Mouse (Mus musculus): Measurements from ENCODE around the gene Lcn10. TPM values are rescaled to one million over a fixed set of nuclear protein-coding genes. Genes with fewer than 3 reads are reported as not detected.

Gene Lcn10
- total RNA-seq (2018; cell fraction: chromatin; rRNA removed), result not detected
- not detected for total RNA-seq (2018; cell fraction: cytosol; rRNA removed)
- total RNA-seq (2018; cell fraction: nucleus; rRNA removed), result not detected
- polyA plus RNA-seq (2018), result not detected in 3 replicates

GRCm38 (mm10) chr2:25682426-25682825, at the start of gene Lcn10:
Gene Lcn10, plus strand, starts transcription at chr2:25682726.
- no peak within 1 kb of the TSS for H3K4me3 ChIP-seq (ENCODE audit: inconsistent target)
- no peaks in the 10 kb centered on the region for H3K79me2 ChIP-seq (ENCODE audit: inconsistent target)
- whole genome bisulfite sequencing (ENCODE audit: missing documents), result 85% methylated on average over 2 of the region's 2 CpGs
- H3K36me3 ChIP-seq (ENCODE audit: inconsistent target), result no peaks in the 10 kb centered on the region
- H3K27ac ChIP-seq, result no peak within 1 kb of the TSS

DNA sequence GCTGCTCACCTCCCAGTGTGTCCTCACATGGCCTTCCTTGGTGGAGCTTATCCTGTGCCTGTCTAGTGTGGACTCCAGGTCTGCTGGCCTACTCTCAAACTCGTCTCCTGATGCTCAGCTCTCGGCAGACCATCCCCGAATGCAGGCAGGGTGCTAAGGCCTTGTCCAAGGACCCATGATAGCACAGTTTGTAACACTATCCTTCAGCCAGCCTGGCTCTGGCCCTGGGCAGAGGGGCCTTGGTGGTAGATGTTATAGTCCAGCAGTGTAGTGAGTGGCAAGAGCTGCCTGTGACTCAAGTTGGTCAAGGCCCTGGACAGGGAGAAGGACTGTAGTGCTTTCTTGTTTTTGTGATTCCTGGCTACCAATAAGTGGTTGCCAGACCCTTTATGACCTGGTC, 48.9 kb upstream of the Lcn10 start:
- 97% methylated on average over 3 of the region's 3 CpGs for WGBS (ENCODE audit: missing documents)
- no peak overlapping the region for H3K27ac ChIP-seq
- H3K36me3 ChIP-seq (ENCODE audit: inconsistent target), result no peaks in the 10 kb centered on the region

GRCm38 (mm10) chr2:25634046-25634445, 48.5 kb upstream of the Lcn10 start:
- Histone ChIP-seq H3K27ac (no peak overlapping the region), H3K79me2 (ENCODE audit: inconsistent target) (no peaks in the 10 kb centered on the region), H3K36me3 (ENCODE audit: inconsistent target) (no peaks in the 10 kb centered on the region), H3K4me3 (ENCODE audit: inconsistent target) (no peak overlapping the region)
- WGBS (ENCODE audit: missing documents), result 100% methylated on average over 1 of the region's 1 CpGs

More for the DNA sequence above, 48.9 kb upstream of the Lcn10 start:
- Histone ChIP-seq H3K4me3 (ENCODE audit: inconsistent target) (no peak overlapping the region), H3K79me2 (ENCODE audit: inconsistent target) (no peaks in the 10 kb centered on the region)

- WGBS (ENCODE audit: missing documents), result 34% methylated on average over 6 of the region's 6 CpGs
- H3K79me2 ChIP-seq (ENCODE audit: inconsistent target), result no peaks in the 10 kb centered on the region
- no peak overlapping the region for H3K27ac ChIP-seq
- H3K4me3 ChIP-seq (ENCODE audit: inconsistent target), result no peak overlapping the region
- H3K36me3 ChIP-seq (ENCODE audit: inconsistent target), result no peaks in the 10 kb centered on the region
Observed at GRCm38 (mm10) chr2:25639890-25640289, 42.6 kb upstream of the Lcn10 start.

DNA sequence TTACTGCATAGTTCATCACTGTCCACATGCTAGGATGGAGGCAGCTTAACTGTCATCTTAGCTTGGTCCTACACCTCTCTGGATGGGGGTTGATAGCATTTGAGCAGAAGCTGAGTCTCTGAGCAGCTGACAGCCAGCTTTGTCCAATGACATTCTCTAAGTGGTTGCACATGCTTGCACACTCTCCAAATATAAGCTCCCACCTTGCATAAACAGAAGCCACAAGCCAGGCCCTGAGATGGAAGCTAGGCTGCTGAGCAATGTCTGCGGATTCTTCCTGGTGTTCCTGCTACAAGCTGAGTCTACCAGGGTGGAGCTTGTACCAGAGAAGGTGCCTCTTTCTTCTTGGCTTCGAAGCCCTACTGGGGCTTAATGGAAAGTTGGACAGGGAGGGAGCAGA, 29.6 kb upstream of the Lcn10 start, which contains the start of gene Lcn8:
Gene Lcn8 (plus strand): TSS at position 219 of the 400 bp plus-strand sequence.
- WGBS (ENCODE audit: missing documents), result 91% methylated on average over 2 of the region's 2 CpGs
- Histone ChIP-seq H3K79me2 (ENCODE audit: inconsistent target) (no peaks in the 10 kb centered on the region), H3K27ac (no peak within 1 kb of the TSS), H3K4me3 (ENCODE audit: inconsistent target) (no peak within 1 kb of the TSS), H3K36me3 (ENCODE audit: inconsistent target) (no peaks in the 10 kb centered on the region)

DNA sequence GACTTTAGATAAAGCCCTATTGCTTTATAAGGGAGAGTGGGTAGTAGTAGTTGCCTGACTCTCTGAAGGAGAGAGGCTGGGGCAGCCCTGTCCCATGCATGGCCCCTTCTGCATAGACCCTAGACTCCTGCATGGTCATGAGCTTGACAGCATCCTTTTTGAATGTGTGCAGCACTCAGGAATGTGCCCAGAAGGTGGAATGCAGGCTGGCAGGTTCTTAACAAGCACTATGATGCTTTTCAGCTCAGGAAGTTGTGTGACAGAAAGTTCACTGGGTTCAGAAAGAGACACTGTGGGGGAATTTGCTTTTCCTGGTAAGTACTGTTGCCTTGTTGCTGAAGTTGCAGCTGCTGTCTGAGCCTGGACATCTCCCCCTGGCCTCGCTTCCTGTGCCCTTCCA, 28.0 kb upstream of the Lcn10 start:
- no peak overlapping the region for H3K27ac ChIP-seq
- 67% methylated on average over 1 of the region's 1 CpGs for WGBS (ENCODE audit: missing documents)

GRCm38 (mm10) chr2:25656691-25657090, 25.8 kb upstream of the Lcn10 start:
- H3K36me3 ChIP-seq (ENCODE audit: inconsistent target), result no peaks in the 10 kb centered on the region
- H3K27ac ChIP-seq, result no peak overlapping the region
- WGBS (ENCODE audit: missing documents), result 71% methylated on average over 4 of the region's 4 CpGs
- H3K4me3 ChIP-seq (ENCODE audit: inconsistent target), result no peak overlapping the region
- no peaks in the 10 kb centered on the region for H3K79me2 ChIP-seq (ENCODE audit: inconsistent target)

More for the DNA sequence above, 28.0 kb upstream of the Lcn10 start:
- Histone ChIP-seq H3K4me3 (ENCODE audit: inconsistent target) (no peak overlapping the region), H3K79me2 (ENCODE audit: inconsistent target) (no peaks in the 10 kb centered on the region), H3K36me3 (ENCODE audit: inconsistent target) (no peaks in the 10 kb centered on the region)

GRCm38 (mm10) chr2:25657246-25657645, 25.3 kb upstream of the Lcn10 start:
- Histone ChIP-seq H3K79me2 (ENCODE audit: inconsistent target) (no peaks in the 10 kb centered on the region), H3K27ac (no peak overlapping the region), H3K36me3 (ENCODE audit: inconsistent target) (no peaks in the 10 kb centered on the region), H3K4me3 (ENCODE audit: inconsistent target) (no peak overlapping the region)
- WGBS (ENCODE audit: missing documents), result 78% methylated on average over 4 of the region's 4 CpGs

DNA sequence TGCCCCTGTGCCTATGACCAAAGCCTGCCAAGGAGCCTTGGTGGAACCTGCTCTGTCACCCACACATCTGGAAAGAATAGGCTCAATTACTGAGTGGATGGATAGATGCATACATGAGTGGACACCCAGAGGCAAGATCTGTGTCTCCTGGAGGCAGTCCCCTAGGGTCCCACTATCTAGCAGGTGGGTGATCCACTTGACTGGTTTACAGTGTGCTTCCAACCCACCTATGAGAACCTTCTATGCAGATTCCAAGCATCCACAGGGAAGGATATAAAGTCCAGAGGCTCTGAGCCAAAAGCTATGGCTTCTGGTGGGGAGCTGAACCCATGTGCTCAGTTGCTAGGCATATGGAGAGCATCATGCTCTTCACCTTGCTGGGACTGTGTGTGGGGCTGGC, 24.9 kb upstream of the Lcn10 start, which contains the start of gene Lcn5:
Gene Lcn5 (plus strand): TSS at position 301 of the 400 bp plus-strand sequence.
- no peak within 1 kb of the TSS for H3K27ac ChIP-seq
- no peaks in the 10 kb centered on the region for H3K79me2 ChIP-seq (ENCODE audit: inconsistent target)
- H3K4me3 ChIP-seq (ENCODE audit: inconsistent target), result no peak within 1 kb of the TSS
- H3K36me3 ChIP-seq (ENCODE audit: inconsistent target), result no peaks in the 10 kb centered on the region

- H3K27ac ChIP-seq, result no peak overlapping the region
Observed at GRCm38 (mm10) chr2:25660279-25660678, 22.2 kb upstream of the Lcn10 start.

DNA sequence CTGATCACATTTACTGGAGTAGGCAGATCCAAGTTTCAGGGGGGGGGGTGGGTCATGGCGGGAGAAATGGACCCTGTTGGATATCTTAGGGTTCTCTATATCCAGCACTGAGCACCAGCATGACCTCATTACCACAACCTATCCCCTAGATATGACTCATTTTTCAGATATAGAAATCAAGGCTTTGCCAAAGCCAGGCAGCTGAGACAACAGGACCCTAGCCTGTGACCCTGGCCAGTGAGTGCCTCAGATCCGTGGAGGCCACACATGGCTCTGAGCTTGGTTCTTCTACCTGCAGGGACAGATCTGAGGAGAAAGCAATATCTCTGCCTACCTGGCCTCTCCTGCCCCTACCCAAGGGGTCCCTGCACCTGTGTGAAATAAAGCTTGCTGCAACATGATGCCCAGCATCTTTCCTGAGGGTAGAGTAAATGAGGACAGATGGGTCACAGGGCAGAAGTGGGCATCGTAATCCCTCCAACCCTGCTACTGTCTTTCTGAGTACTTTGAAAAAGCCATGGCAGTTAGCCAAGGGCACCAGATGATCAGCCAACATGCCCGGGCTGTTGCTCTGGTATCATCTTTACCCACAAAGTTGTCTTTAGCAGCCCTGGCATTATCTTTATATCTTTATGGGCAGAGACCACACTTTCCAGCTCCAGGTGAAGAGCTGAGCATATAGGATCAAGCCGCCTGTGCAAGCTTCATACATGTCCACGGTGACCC, 21.1 kb upstream of the Lcn10 start:
- Histone ChIP-seq H3K79me2 (ENCODE audit: inconsistent target) (no peaks in the 10 kb centered on the region), H3K4me3 (ENCODE audit: inconsistent target) (no peak overlapping the region), H3K36me3 (ENCODE audit: inconsistent target) (no peaks in the 10 kb centered on the region), H3K27ac (no peak overlapping the region)
- WGBS (ENCODE audit: missing documents), result 82% methylated on average over 6 of the region's 6 CpGs

More at GRCm38 (mm10) chr2:25660279-25660678, 22.2 kb upstream of the Lcn10 start:
- Histone ChIP-seq H3K79me2 (ENCODE audit: inconsistent target) (no peaks in the 10 kb centered on the region), H3K4me3 (ENCODE audit: inconsistent target) (no peak overlapping the region), H3K36me3 (ENCODE audit: inconsistent target) (no peaks in the 10 kb centered on the region)
- 92% methylated on average over 8 of the region's 8 CpGs for WGBS (ENCODE audit: missing documents)

GRCm38 (mm10) chr2:25663511-25663910, 19.0 kb upstream of the Lcn10 start:
- no peaks in the 10 kb centered on the region for H3K36me3 ChIP-seq (ENCODE audit: inconsistent target)
- H3K27ac ChIP-seq, result no peak overlapping the region
- 40% methylated on average over 1 of the region's 1 CpGs for WGBS (ENCODE audit: missing documents)
- H3K79me2 ChIP-seq (ENCODE audit: inconsistent target), result no peaks in the 10 kb centered on the region
- no peak overlapping the region for H3K4me3 ChIP-seq (ENCODE audit: inconsistent target)

DNA sequence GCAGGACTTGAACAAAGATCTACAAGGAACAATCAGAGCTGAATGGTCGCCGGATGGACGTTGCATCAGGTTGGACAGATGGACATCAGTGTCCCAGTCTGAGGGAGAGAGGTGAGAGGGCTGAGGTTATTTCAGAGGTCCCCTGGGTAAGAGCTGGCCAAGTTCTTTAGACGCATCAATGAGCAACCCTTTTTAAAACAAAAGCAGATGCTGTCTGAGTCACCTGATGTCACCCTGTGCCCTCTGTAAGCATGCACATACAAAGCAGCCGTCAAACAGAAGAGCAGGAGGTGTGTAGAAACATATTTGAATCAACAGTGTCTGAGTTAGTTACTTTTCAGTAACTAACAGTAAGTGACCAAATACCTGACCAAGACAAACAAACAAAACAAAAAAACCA, 18.4 kb upstream of the Lcn10 start:
- 92% methylated on average over 5 of the region's 5 CpGs for WGBS (ENCODE audit: missing documents)

GRCm38 (mm10) chr2:25666516-25666915, 16.0 kb upstream of the Lcn10 start:
- no peak overlapping the region for H3K4me3 ChIP-seq (ENCODE audit: inconsistent target)
- H3K79me2 ChIP-seq (ENCODE audit: inconsistent target), result no peaks in the 10 kb centered on the region
- 71% methylated on average over 1 of the region's 1 CpGs for WGBS (ENCODE audit: missing documents)
- H3K36me3 ChIP-seq (ENCODE audit: inconsistent target), result no peaks in the 10 kb centered on the region
- H3K27ac ChIP-seq, result no peak overlapping the region

More for the DNA sequence above, 18.4 kb upstream of the Lcn10 start:
- Histone ChIP-seq H3K79me2 (ENCODE audit: inconsistent target) (no peaks in the 10 kb centered on the region), H3K36me3 (ENCODE audit: inconsistent target) (no peaks in the 10 kb centered on the region), H3K4me3 (ENCODE audit: inconsistent target) (no peak overlapping the region), H3K27ac (no peak overlapping the region)

DNA sequence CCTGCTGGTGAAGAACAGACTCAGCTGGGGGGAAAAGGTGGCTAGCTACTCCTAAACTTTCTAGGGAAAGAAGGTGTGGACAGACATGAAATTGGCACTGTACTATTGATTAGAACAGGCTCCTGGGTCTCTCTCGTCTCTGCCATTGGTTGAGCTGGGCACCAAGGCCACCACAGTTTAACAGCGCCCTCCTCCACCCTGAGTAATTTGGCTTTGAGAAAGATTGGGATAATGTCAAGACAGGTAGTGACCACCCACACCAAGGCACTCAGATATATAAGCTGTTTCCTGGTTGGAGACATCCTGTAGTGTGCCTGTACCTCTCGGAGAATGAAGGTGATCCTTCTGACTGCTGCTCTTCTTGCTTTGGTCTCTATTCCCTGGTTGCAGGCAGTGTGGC, 6.0 kb upstream of the Lcn10 start, which contains the start of gene Lcn6:
Gene Lcn6 (plus strand): TSS at position 301 of the 400 bp plus-strand sequence.
- Histone ChIP-seq H3K4me3 (ENCODE audit: inconsistent target) (no peak within 1 kb of the TSS), H3K27ac (no peak within 1 kb of the TSS), H3K79me2 (ENCODE audit: inconsistent target) (no peaks in the 10 kb centered on the region), H3K36me3 (ENCODE audit: inconsistent target) (no peaks in the 10 kb centered on the region)
- 98% methylated on average over 3 of the region's 3 CpGs for WGBS (ENCODE audit: missing documents)

Measured in macrophage (primary cell).